In the genomic region with DNA sequence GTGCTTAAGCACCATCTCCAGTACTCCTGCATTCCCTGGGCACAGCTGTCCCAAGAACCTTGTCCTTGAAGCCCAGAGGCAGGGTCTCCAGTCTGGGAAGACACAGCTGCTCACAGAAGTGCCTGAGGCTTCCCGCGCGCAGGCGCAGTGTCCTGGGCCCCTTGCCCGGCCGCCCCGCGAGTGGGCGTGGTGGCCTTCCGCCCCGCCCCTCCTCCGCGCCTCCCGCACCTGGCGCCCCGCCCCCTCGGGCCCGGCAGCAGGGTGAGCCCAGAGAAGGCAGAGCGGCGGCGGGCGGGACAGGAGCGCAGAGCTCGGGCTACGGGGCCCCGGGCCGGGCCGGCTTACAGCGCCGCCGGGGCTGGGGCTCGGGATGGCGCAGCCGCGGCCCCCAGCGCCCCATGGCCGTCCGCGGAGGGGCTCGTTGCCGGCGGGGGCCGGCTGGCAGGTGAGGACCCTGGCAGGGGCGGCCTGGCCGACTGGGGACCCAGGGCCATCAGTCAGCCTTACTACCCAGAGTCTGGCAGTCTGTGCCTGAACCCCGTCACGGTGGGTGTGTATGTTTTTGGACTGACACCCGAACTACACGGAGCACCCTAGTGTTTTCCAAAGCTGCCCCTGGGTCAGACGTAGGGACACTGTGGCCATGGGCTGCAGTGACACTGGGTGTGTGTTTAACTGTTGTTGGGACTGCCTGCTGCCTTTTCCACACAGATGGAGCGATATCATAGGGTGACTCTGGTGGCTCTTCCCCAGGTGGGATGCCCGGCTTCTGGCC, we compare ENCODE assay signal across 8 mouse cellular contexts. TPM values are rescaled to one million over a fixed set of nuclear protein-coding genes. Genes with fewer than 3 reads are reported as not detected.
DNase-seq lines count a peak whose midpoint lies in the region; ATAC-seq and TF ChIP-seq lines count a peak whose summit lies in the region.

No protein-coding gene starts in this region.

- peaks cover 61% of the 10 kb centered on the region for H3K27me3 ChIP-seq in embryonic facial prominence, embryonic 10.5 days (replicated peaks; ENCODE audit: low read depth, poor library complexity, severe bottlenecking)
- H3K27me3 ChIP-seq in heart, embryonic 10.5 days (ENCODE audit: insufficient read depth, poor library complexity, severe bottlenecking) = peaks cover 99% of the 10 kb centered on the region
- H3K27me3 ChIP-seq in kidney, adult 2 months (replicated peaks; ENCODE audit: control insufficient read depth, insufficient read depth, low read length) = no peaks in the 10 kb centered on the region
- H3K27me3 ChIP-seq in liver, embryonic 16.5 days (ENCODE audit: control insufficient read depth, insufficient read depth, low read depth, low read length) = peaks cover 14% of the 10 kb centered on the region
- no peaks in the 10 kb centered on the region for H3K27me3 ChIP-seq in neural tube, embryonic 14.5 days (ENCODE audit: control insufficient read depth, insufficient read depth, low read length)
- H3K27me3 ChIP-seq in thymus, adult 2 months (ENCODE audit: control insufficient read depth, insufficient read depth, low read length) = no peaks in the 10 kb centered on the region

- no peaks in the 10 kb centered on the region for H3K36me3 ChIP-seq in embryonic facial prominence, embryonic 10.5 days (replicated peaks)
- no peaks in the 10 kb centered on the region for H3K36me3 ChIP-seq in heart, embryonic 10.5 days
- H3K36me3 ChIP-seq in kidney, adult 2 months (ENCODE audit: control insufficient read depth, insufficient read depth, low read length) = no peaks in the 10 kb centered on the region
- no peaks in the 10 kb centered on the region for H3K36me3 ChIP-seq in liver, embryonic 16.5 days (ENCODE audit: control insufficient read depth, insufficient read depth)
- H3K36me3 ChIP-seq in neural tube, embryonic 14.5 days (ENCODE audit: control insufficient read depth, insufficient read depth, low read length) = no peaks in the 10 kb centered on the region
- no peaks in the 10 kb centered on the region for H3K36me3 ChIP-seq in thymus, adult 2 months (ENCODE audit: control insufficient read depth, insufficient read depth, low read length)

- no peak for TF ChIP-seq CTCF in kidney, adult 2 months (conservative IDR thresholded peaks at IDR 0.05; ENCODE audit: insufficient read depth, insufficient read length, low read depth, low read length)
- 0 out of 2 replicates have a peak, but pooled peaks have one; percentile 20 for TF ChIP-seq CTCF in thymus, adult 2 months (IDR thresholded peaks at IDR 0.05; ENCODE audit: borderline replicate concordance, control insufficient read depth, extremely low read depth, insufficient read depth, low read length, poor library complexity)

- peak overlapping the region; percentile 74 for H3K4me3 ChIP-seq in embryonic facial prominence, embryonic 10.5 days
- H3K4me3 ChIP-seq in heart, embryonic 10.5 days = peak overlapping the region; percentile 75
- peak overlapping the region; percentile 40 for H3K4me3 ChIP-seq in kidney, adult 2 months (ENCODE audit: insufficient read depth, low read depth, low read length)
- peak overlapping the region; percentile 59 for H3K4me3 ChIP-seq in liver, embryonic 16.5 days (ENCODE audit: low read depth, low read length)
- H3K4me3 ChIP-seq in neural tube, embryonic 14.5 days (ENCODE audit: low read depth, low read length) = peak overlapping the region; percentile 51
- H3K4me3 ChIP-seq in thymus, adult 2 months (ENCODE audit: control insufficient read depth, insufficient read depth, low read length) = no peak overlapping the region

- H3K27ac ChIP-seq in embryonic facial prominence, embryonic 10.5 days (replicated peaks) = peak overlapping the region; percentile 81
- peak overlapping the region; percentile 81 for H3K27ac ChIP-seq in heart, embryonic 10.5 days
- H3K27ac ChIP-seq in kidney, adult 2 months (ENCODE audit: insufficient read depth, low read depth, low read length) = peak overlapping the region; percentile 15; the same call in 1 of the 2 replicates
- H3K27ac ChIP-seq in liver, embryonic 16.5 days (ENCODE audit: low read length) = peak overlapping the region; percentile 77
- H3K27ac ChIP-seq in neural tube, embryonic 14.5 days (ENCODE audit: low read depth, low read length) = peak overlapping the region; percentile 48; the same call in 1 of the 2 replicates
- no peak overlapping the region for H3K27ac ChIP-seq in thymus, adult 2 months (ENCODE audit: control insufficient read depth, insufficient read depth, low read length)

- peak; percentile 69 for DNase-seq in 3134 (ENCODE audit: extremely low read depth, insufficient read length, low spot score)
- peak; percentile 76 for DNase-seq in T-cell, adult 2 months (ENCODE audit: low spot score)
- peak; percentile 97 for DNase-seq in embryonic facial prominence, embryonic 10.5 days (ENCODE audit: low spot score)
- DNase-seq in heart, embryonic 10.5 days (ENCODE audit: low spot score) = peak; percentile 90
- peak; percentile 94 for DNase-seq in kidney, adult 2 months
- DNase-seq in thymus, adult 2 months = peak; percentile 92

- no peak for TF ChIP-seq POLR2A in kidney, adult 2 months (IDR thresholded peaks at IDR 0.05; ENCODE audit: low read depth, low read length)
- no peak for TF ChIP-seq POLR2A in thymus, adult 2 months (IDR thresholded peaks at IDR 0.05; ENCODE audit: control insufficient read depth, extremely low read depth, insufficient read depth, low read length, poor library complexity)

- no peaks in the 10 kb centered on the region for H3K9me3 ChIP-seq in embryonic facial prominence, embryonic 10.5 days
- H3K9me3 ChIP-seq in heart, embryonic 10.5 days = no peaks in the 10 kb centered on the region
- no peaks in the 10 kb centered on the region for H3K9me3 ChIP-seq in liver, embryonic 16.5 days (replicated peaks; ENCODE audit: control insufficient read depth, low read length)
- H3K9me3 ChIP-seq in neural tube, embryonic 14.5 days (ENCODE audit: control insufficient read depth, low read length) = no peaks in the 10 kb centered on the region

- WGBS in embryonic facial prominence, embryonic 10.5 days = 3% methylated on average over 52 of the region's 52 CpGs
- WGBS in heart, embryonic 10.5 days = 4% methylated on average over 52 of the region's 52 CpGs
- 6% methylated on average over 49 of the region's 52 CpGs for WGBS in kidney, adult 2 months
- WGBS in liver, embryonic 16.5 days (ENCODE audit: insufficient replicate concordance) = 3% methylated on average over 48 of the region's 52 CpGs
- WGBS in neural tube, embryonic 14.5 days = 2% methylated on average over 41 of the region's 52 CpGs
- WGBS in thymus, adult 2 months = 7% methylated on average over 49 of the region's 52 CpGs

- ATAC-seq in liver, embryonic 16.5 days (ENCODE audit: low read depth) = peak; percentile 79
- peak; percentile 82 for ATAC-seq in neural tube, embryonic 14.5 days (ENCODE audit: low read depth)

- H3K9ac ChIP-seq in liver, embryonic 16.5 days (ENCODE audit: low read depth, low read length) = peak overlapping the region; percentile 65
- peak overlapping the region; percentile 72 for H3K9ac ChIP-seq in neural tube, embryonic 14.5 days (replicated peaks; ENCODE audit: low read depth, low read length)

- H3K4me2 ChIP-seq in liver, embryonic 16.5 days (ENCODE audit: low read depth, low read length) = peak overlapping the region; percentile 69
- peak overlapping the region; percentile 76 for H3K4me2 ChIP-seq in neural tube, embryonic 14.5 days (ENCODE audit: low read depth, low read length)

- H3K4me1 ChIP-seq in embryonic facial prominence, embryonic 10.5 days = peaks cover 36% of the 10 kb centered on the region
- peaks cover 35% of the 10 kb centered on the region for H3K4me1 ChIP-seq in heart, embryonic 10.5 days
- peaks cover 6% of the 10 kb centered on the region; the same call in 1 of the 2 replicates for H3K4me1 ChIP-seq in kidney, adult 2 months (ENCODE audit: control insufficient read depth, insufficient read depth, low read length)
- H3K4me1 ChIP-seq in liver, embryonic 16.5 days (ENCODE audit: control insufficient read depth, low read depth, low read length) = peaks cover 6% of the 10 kb centered on the region
- peaks cover 19% of the 10 kb centered on the region for H3K4me1 ChIP-seq in neural tube, embryonic 14.5 days (ENCODE audit: control insufficient read depth, insufficient read depth, low read length)
- H3K4me1 ChIP-seq in thymus, adult 2 months (replicated peaks; ENCODE audit: control insufficient read depth, insufficient read depth, low read length) = 0 out of 2 replicates have a peak, but pooled peaks cover 5% of the 10 kb centered on the region

RNA-seq across cellular contexts. Expression of gene Rap1gap, which starts 42.9 kb away (rescaled TPM):
- 3.8 and 6.9 TPM in 2 replicates for polyA plus RNA-seq in embryonic facial prominence, embryonic 10.5 days (2016; fragmentation: Nextera tagmentation; extraction: Ambion mirVana)
- polyA plus RNA-seq in heart, embryonic 10.5 days (2016; fragmentation: Nextera tagmentation; extraction: Ambion mirVana) = 6.7 and 8.0 TPM in 2 replicates
- polyA plus RNA-seq in kidney, adult 2 months (2012; rRNA removed) = 213 and 248 TPM in 2 replicates
- 3.0 and 4.4 TPM in 2 replicates for polyA plus RNA-seq in liver, embryonic 16.5 days (2015; fragmentation: Nextera tagmentation; extraction: Ambion mirVana)
- polyA plus RNA-seq in neural tube, embryonic 14.5 days (2014; fragmentation: Nextera tagmentation; extraction: Ambion mirVana) = 75.5 and 77.6 TPM in 2 replicates
- 23.5 and 26.1 TPM in 2 replicates for polyA plus RNA-seq in thymus, adult 2 months (2012; rRNA removed)
